Mouse (Mus musculus) c-Kit-positive CD71-positive TER-119-negative erythroid progenitor cells, embryonic 14.5 days (primary cell): ENCODE data around the gene Mkln1.

Source experiments
- DNase-seq: peaks from one replicate; pipeline ENCODE4 v3.0.0-alpha.2; 2013; ENCODE audit warnings: low read depth

Gene Mkln1

DNA sequence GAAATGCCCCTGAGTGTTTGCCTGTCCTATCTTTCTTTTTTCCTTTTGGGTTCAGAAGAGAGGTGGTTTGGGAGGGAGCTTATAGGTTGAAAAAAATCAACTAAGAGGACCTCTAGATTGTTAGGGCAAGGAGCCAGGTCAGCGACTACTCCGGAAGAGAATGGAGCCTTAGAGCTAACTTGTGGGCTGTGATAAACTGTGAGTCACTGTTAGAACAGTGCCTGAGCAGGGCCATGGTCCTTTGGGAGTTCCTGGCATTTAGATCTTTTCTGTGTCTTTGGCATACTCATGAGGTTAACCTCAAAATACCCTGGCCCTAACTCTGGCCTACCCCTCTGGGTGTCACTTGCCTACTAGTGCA, 119.8 kb downstream of the Mkln1 start:
- DNase-seq: no peak

GRCm38 (mm10) chr6:31519001-31519471, 120.5 kb downstream of the Mkln1 start:
- peak; percentile 65 for DNase-seq

GRCm38 (mm10) chr6:31520486-31521215, 122.1 kb downstream of the Mkln1 start:
- DNase-seq: no peak

DNA sequence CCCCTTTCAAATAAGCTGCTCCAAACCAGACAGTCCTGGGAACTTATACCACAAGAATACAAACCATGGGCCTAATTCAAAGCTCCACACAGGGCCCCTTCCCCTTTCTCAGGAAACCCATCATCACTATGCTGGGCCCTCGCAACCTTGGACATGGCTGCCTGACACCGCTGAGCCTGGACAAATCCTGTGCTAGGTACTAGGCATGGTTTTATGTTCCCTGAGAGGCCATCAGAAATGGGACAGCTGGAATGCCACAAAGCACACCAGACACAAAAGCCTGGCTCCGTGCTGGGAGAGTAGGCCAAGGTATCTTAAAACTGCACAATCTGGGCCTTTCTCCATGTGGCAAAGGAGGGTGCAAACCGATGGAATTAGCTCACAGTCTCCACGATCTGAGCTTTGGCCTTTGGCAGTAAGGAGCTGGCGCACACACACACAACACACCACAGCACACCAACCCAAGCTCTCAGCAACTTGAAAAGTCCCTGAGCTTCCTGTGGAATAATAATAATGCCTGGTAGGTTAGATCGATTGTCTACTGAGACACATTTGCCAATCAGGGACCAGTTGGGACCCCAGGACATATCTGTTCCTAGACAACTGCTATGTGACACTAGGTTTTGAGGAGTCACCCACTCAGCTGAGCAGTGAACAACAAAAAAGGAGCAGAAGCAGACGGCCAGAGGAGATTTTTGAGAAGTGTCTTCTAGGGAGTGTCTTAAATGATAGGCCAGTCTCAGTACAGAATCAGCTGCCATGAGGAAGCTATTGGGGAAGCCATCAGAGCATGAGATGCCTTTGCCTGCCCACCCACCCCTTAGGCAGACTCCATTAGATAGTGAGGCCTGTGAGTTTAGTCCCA, 123.2 kb downstream of the Mkln1 start:
- DNase-seq: no peak

GRCm38 (mm10) chr6:31522478-31522877, 123.9 kb downstream of the Mkln1 start:
- DNase-seq: no peak

GRCm38 (mm10) chr6:31523039-31523438, 124.5 kb downstream of the Mkln1 start:
- no peak for DNase-seq

DNA sequence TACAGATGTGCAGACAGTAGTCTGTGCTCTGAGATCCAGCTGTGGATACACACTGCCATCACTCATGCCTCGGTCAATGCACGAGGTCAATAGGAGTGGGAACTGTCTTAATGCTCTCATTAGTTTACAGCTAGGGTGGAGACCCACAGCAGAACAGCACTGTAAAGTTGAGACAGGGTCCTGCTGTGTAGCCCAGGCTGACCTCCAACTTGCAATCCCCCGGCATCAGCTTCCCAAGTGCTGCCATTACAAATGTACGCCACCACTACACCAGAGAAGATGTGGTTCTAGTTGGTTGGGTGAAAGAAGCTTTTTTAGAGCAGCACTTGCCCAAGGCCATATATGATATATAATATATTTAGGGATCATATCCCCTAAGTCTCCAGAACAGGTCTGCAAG, 125.1 kb downstream of the Mkln1 start:
- DNase-seq: no peak

DNA sequence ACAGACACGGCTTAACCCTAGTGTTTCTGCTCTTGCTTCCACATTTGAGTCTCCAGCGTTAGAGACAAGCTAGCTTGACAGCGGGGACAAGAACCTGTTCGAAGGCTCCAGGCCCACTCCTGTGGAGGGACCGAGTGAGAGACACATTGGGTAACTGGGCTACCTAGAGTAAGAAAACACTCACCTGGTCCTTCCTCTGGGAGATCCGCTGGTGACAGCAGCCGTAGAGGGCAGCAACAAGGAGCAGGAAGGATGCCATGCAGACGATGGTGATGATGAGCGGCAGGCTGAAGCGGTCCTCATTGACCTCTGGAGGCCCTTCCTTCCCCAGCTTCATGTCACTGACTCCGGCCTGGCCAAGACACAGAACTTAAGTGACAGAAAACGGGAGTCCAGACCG, 125.6 kb downstream of the Mkln1 start:
- no peak for DNase-seq

- no peak for DNase-seq
Measured at GRCm38 (mm10) chr6:31524647-31525046, 126.1 kb downstream of the Mkln1 start.

GRCm38 (mm10) chr6:31525231-31525900, 126.8 kb downstream of the Mkln1 start:
- peak; percentile 53 for DNase-seq

DNA sequence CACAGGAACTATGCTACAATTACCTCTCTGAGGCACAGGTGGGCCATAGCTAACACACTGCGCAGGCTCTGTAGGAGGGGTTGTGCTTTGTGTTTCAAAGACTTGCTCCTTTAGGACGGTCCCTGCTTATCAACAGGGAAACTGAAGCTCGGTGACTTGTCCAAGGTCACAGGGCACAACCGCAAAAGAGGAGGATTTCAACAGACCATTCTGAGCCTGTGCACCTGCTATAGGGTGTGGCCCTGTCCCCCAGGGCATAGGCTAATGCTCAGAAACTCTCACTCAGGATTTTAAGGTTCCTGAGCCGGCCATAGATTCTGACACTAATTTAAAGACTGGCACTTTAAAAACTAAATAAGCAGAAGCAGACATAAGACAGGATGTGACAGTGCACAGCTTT, 128.4 kb downstream of the Mkln1 start:
- DNase-seq: no peak

GRCm38 (mm10) chr6:31527897-31528296, 129.4 kb downstream of the Mkln1 start:
- peak; percentile 71 for DNase-seq

DNA sequence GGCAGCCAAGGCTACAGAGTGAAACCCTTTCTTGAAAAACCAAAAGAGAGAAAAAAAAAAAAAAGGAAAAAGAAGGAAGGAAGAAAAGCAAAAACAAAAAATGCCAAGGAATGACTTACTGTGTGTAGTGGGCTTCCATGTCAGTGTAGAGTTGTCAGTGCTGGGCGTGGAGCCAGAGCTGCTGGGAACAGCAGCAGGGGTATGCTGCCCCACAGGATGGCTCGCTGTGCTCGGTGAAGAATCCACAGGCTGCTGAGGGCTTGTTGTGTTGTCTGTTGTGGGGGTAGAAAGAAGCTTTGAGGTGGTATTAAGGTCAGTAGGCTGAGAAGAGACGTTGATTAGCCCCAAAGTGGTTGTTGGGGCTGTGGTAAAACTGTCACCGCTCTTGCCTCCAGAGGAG, 129.8 kb downstream of the Mkln1 start:
- no peak for DNase-seq

DNA sequence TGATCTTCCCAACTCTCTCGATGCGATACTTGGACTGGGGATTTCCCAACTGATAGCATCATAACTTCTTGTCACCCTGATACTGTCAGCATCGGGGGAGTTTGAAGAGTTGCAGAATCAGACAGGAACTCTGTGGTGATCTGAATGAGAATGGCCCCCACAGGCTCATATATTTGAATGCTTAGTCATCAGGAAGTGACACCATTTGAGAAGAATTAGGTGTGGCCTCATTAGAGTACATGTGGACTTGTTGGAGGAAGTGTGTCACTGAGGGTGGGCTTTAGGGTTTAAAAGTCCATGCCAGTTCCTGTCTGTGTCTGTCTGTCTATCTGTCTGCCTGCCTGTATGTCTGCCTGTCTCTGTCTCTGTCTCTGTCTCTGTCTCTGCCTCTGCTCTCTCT, 133.3 kb downstream of the Mkln1 start:
- DNase-seq: no peak

DNA sequence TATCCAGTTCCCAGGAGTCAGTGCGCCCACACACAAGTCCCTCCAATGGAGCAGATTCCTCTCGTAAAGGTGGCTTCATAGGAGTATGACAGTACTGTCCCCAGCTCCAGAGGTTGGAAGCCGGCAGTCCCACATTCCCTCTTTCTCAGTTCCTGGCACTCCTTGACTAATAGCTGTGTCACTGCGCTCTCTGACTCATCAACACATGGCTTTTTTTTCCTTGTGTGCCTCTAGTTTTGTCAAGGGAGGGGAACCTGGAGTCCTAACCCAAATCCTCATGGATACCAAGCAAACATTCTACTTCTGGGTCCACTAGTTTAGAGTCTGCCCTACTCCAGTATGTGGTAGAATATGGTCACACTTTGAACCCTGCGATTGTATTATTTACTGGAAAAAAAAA, 136.2 kb downstream of the Mkln1 start:
- no peak for DNase-seq

- no peak for DNase-seq
Measured at GRCm38 (mm10) chr6:31537193-31537592, 138.7 kb downstream of the Mkln1 start.

DNA sequence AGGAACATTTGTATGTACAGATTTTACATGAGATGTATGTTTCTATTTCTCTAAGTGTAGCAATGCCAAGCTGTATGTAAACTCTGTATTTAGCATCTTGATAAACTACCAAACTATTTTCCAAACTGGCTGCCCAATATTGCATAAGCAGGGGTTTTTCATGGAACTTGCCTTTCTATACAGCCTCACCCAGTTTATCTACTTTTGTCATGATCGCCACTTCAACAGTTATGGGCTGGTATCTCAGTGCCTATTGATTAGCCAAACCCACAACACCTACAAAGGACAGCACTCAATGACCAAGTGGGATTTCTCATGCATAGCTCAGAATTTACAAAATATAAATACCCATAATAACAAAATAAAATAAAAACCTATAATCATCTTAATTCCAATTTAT, 139.6 kb downstream of the Mkln1 start:
- peak; percentile 53 for DNase-seq

GRCm38 (mm10) chr6:31540018-31540417, 141.5 kb downstream of the Mkln1 start:
- DNase-seq: no peak

DNA sequence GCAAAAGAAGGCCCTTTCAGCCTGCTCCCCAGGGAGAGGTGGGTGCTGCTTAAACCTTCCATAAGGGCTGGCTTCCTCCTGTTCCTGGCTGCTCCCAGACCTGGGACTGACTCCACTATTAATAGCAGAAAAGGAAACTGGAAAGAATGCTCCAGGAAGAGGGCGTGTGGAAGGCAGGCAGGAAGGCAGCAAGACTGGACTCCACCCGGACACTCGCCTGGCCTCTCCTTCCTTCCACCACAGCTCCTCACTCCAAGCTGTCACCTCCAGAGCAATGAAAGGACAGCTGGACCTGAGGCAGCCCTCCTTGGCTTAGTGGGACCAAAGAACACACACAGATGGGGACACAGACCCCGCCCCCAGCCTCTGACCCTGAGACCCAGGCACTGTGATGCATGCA, 145.8 kb downstream of the Mkln1 start:
- no peak for DNase-seq

DNA sequence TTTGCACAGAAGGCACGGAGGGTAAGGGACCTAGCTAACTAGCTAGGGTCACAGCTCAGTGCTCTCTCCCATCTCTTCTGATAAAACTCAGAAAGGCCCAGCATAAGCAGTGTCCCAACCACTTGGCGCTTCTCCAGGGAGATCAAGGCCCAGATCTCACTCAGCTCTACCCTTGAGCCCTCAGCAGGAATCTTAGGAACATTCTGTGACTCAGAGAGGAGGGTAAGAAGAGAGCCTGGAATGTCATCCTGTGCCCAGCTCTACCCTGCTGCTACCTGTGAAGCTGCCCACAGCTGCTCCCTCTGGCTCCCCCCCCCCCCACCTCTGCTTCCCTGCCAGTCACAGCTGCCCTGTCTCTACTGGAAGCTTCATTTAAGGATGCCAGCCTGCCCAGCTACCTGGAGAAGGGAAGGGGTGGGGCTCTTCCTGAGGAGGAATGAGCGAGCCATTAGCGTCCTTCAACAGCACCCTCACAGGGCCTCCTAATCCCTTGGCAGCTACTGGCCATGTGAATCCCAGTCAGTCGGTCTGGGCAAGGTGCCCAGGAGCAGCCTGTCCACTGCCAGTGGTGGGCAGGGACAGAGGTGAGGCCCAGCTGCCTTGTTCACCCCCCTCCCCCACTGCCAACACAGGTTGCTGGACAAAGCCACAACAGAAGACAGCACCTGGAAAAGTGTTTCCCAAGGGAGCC, 151.0 kb downstream of the Mkln1 start:
- no peak for DNase-seq

GRCm38 (mm10) chr6:31550876-31551532, 152.5 kb downstream of the Mkln1 start:
- no peak for DNase-seq
